Mouse (Mus musculus): ENCODE results near the gene Zyg11a.
"Not testable (repeated sequence)": the region's sequence is repeated elsewhere in the genome, so short reads cannot be mapped to it uniquely, and the experiment has no call there.

The Zyg11a gene

DNA sequence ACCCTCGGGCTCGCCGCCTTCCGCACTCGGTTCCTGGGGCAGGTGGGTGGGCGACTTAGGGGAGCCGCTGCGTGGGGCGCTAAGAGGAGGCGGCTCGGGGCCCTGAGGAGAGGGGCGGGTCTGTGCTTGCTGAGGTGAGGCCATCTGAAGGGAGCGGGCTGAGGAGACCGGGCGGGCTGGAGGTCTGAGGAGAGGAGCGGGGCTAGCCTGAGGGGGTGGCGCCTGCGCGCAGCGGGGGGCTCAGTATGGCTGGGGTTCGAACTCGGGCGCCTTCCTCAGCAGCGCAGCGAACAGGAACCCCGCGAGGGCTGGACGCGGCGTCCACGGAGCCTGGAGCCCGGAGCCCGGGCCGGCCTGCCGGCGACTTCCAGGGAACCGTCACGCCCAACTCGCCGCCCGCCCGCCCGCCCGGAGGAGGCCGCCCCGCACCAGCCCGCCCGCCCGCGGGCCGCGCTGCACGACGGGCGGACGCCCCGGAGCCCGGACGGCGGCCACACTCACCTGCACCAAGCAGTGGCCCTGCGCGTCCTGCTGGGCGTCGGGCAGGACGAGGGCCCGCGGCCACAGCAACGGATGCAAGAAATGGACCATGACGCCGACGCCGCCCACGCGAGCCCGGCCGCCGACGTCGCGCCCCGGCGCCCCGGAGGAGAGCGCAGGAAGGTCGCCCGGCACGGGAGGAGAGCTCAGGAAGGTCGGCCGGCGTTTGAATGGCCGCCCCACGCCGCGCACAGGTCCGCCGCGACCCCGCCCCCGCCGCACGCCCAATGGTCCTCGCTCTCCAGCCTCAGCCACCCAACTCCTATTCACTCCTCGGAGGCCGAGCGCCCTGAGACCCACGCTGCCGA is at the start of gene Zyg11a:
Zyg11a (minus strand) TSS at position 717 of the 848 bp plus-strand sequence.
- no peak for DNase-seq (ENCODE audit: low spot score)

DNA sequence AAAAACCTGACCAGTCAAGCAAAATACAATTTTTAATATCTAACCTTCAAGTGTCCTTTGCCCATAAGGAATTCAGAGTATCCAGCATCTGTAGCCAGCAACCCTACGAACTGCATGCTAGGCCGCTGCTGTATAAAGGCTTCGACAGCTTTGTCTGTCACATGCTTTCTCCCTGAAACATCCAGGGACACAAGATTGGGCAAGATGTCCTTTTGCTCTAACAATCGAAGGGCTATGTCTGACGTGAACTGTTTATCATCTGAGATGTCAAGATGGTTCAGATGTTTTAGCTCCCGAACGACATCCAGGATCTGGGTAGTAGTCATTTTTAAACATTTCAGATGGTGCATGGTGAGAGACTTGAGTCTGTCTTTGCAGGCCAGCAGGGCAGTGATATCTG is 47.9 kb upstream of the Zyg11a start:
- DNase-seq (ENCODE audit: low spot score): no peak

DNA sequence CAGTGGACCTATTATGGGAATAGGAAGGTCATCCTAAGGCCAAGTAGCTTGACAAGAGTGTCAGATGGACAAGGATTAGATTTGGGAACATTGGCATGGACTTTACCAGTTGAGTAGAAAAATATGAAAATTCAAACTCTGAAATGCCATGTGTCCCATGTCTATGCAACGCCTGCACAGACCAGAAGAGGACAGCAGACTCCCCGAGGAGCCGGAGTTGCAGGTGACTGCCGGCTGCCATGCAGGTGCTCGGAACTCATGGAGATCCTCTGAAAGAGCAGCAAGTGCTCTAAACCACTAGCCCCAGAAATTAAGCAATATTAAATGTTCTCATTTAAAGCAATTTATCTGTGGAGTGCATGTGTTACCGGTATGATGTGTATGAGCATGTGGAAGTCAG is 35.5 kb upstream of the Zyg11a start:
- no peak for DNase-seq (ENCODE audit: low spot score)

DNA sequence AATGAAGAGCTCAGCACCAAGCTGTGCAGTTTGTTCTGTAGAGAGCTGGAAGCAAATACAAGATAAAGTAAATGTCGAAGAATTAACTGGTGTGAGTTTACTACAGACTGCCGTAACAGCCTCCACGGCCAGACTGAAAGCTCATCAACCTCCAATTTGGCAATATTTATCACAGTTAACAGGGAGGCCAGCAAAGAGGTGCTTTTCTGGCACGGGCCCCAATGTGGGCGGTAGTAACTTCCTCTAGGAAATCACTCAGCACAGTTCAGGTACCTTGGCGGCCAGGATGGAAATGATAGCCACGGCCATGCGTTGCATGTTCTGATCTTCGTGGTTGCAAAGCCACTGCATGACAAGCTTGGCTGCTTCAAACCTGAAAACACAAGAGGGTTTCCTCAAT is 32.7 kb upstream of the Zyg11a start:
- no peak for DNase-seq (ENCODE audit: low spot score)

DNA sequence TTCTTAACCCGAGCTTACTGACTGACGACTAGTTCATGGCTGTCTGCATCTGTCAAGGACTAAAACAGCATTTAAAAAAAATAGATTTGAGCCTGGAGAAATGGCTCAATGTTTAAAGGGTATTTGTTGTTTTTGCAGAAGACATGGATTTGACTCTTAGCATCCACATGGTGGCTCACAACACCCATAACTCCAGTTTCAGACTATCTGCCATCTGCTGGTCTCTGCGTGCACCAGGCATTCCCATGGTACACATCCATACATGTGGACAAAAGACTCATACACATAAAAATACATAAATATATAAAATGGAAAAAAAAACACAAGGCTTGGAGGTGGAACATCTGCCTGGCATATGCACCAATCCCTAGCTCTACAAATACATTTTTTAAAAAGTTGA is 31.5 kb upstream of the Zyg11a start:
- DNase-seq (ENCODE audit: low spot score): no peak

DNA sequence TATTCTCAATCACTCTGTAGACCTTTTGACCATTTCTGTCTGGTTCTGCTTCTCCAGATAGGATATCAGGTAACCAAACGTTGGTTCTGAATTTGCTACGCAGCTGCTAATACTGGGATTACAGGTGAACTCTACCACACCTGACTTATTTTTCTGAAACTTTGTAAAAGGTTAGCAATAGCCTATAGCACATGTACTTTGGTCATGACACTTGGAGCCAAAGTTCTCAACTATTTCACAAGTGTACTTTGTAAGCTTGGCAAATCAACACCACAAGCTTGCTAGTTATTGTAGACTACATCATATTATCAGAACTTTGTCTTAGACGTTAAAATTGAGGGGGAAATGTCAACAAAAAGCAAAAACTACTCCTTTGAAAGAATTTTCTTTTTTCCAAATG is 15.8 kb upstream of the Zyg11a start:
- DNase-seq (ENCODE audit: low spot score): no peak

DNA sequence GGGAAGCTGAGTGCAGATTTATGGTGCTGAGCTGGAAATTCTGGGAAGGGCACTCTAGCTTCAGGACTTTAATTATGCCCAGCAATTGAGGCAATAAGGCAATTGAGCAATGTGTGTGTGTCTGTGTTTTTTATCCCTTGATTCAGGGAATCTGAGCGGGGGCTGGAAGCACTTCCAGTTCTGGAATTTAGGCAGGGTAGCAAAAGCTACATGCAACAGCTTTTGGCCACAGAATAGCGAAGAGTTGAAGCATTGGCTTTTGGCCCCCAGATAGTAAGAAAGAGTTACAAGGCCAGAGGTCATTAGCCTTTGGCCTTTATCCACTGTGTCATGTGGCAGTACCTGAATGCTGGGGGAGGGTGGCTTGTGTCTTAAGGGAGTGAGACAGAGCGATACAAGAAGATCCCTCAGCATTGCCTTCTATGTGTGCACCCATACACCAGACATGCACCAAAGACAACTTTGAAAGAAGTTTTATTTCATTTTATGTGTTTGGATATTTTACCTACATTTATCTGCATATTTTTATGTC is 7.6 kb upstream of the Zyg11a start:
- DNase-seq (ENCODE audit: low spot score): no peak

DNA sequence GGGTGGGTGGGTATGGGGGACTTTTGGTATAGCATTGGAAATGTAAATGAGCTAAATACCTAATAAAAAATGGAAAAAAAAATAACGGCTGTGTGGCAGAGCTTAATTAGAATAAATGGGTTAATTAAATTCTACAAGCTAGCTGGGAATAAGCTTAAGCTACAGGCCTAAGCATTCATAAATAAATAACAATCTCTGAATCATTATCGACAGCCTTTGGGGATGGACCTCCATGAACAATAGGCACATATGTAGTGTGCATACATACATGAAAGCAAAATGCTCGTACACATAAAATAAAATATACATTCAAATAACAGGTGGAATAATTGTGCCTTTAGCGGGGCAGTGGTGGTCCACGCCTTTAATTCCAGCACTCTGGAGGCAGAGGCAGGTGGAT is 4.7 kb upstream of the Zyg11a start:
- no peak for DNase-seq (ENCODE audit: low spot score)

DNA sequence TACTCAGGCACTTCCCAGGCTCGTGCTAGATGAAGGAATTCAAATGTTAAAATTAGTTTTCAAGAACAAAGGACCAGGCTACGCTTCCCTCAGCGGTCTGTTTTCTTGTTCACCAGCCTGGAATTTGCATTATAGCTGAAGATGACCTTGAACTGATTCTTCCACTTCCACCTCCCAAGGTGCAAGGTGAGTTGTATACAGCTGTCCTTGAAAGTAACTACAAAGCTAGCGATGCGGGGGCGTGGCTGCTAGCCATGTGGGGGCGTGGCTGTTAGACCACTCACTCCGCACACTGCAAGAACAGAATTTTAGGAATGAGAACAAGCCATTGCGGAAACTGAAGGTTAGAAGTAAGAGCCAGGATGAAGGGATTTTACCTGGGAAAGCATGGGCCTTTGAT is 1.2 kb upstream of the Zyg11a start:
- no peak for DNase-seq (ENCODE audit: low spot score)

DNA sequence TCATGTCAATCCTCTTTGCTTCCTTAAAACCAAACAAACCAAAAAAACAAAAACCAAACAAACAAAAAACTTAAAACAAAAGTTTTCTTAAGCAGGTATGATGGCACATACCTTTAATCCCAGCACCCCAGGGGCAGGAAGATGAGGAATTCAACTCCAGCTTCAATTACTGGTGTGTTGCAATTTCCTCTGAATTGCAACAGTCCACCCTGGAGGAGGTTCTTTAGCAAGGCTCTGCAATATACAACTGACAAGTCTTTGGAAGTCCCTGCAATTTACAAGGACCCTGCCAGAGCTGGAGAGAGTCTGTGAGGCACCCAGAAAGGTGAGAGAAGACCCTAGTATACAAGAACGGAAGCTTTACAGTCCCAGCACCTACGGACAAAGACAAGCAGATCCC is 4.8 kb downstream of the Zyg11a start:
- no peak for DNase-seq (ENCODE audit: low spot score)

DNA sequence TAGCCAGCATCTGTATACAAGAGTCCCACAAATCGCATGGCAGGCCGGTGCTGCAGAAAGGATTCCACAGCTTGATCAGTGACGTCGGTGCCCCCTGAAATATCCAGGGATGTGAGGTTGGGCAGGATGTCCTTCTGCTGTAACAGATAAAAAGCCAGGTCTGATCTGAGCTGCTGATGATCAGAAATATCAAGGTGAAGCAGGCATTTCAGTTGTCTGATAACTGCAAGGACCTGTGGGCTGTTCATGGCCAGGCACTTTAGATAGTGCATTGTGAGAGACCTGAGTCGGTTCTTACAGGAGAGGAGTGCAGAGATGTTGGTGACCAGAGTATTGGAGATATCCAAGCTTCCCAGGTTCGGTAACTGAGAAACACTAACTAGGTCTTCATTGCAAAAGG is 13.2 kb downstream of the Zyg11a start:
- DNase-seq (ENCODE audit: low spot score): no peak

DNA sequence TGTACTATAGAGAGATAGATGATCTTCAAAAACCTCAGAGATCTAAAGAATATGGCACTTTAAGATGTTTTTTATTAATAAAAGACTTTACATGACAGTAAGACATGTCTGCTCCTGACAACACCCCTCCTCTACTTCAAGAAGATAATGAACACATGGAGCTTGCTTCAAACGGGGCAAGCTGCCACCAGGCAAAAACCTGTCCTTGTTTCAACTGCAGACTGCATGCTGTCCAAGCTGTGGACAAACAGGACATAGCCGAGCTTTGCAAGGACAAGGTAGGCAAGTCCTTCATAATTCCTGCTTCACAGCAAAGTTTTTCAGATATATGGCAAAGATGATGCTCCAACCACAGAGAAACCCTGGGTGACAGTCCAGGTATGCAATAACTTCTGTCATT is 18.6 kb downstream of the Zyg11a start:
- DNase-seq (ENCODE audit: low spot score): no peak

DNA sequence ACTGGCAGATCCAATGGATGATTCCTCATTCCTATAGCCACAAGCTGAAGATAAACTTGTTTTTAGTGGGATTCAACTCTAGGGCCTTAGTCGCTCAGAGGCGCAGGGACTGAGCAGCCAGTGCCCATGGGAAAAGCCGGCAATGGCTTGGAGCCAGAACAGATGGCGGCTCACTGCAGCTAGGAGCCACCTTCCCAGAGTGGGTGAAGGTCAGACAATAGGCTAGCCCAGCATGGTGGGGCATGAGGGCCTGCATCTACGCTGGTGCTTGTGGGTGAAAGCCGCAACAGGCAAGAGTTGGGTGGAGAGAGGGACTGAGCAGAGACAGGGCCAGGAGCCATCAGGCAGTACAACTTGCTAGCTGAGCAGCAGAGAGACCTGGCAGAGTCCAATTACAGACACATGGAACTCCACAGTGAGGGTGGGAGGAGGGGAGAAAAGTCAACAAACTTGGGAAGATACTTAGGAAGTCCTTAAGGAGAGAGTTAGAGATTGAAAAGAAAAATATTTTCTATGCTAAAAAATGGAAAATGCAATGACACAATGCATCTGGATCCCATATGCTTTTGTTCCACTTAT is 21.5 kb downstream of the Zyg11a start:
- DNase-seq (ENCODE audit: low spot score): no peak

DNA sequence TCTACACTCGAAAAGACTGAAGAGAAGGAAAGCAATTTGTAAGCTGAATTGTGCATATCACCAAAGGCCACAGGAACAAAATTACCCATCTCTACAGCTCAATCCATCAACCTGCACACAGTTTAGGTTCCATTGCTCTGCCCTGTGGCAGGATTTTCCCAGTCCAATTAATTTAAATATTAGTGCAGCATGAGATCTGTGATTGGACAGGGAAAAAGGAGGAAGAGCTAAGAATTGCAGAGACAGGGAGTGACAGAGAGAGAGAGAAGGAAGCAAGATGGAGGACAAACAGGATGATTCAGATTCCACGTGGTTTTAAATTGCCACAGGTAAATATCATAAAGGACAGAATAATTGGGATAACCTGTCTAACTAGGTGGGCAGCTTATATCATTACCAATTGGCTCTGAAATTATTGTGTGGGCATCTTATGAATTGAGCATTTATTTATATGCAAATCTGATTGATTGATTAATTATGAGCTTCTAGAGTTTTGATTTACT is 25.0 kb downstream of the Zyg11a start:
- no peak for DNase-seq (ENCODE audit: low spot score)

DNA sequence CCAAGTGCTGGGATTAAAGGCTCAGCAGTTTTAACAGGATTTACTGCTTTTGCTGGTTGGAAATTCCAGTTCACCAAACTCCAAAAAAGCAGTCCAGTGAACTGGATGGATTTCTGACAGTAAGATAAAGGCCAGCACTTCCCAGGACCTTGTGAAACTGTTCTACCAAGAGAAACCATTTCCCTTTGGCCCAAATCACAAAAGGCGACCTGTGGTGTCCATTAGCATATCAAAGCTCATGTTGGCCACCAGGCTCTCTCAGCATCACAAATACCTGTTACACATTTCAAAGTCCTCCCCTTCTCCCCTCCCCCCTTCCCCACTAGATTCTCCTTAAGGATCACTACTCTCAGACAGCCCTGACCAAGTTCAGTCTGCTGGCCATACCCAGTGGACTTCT is 35.6 kb downstream of the Zyg11a start:
- no peak for DNase-seq (ENCODE audit: low spot score)

DNA sequence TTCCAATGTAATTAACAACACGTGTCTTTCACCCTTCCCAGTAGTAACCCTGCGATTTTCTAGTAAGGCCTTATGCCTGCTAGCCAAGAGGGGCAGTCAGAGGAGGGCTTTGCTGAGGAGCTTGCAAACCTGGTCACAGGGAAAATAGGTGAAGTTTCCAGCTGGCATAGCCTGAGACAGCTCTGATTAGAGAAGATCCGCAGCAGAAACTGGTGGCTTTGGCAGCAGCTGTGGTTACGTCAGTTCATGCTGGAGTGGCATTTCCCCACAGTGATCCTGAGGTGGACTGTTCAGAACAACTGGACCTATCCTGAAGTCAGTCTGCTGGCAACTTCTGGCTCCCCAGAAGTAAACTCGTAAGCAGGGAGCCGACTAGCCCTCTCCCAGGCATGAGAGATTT is 49.8 kb downstream of the Zyg11a start:
- DNase-seq (ENCODE audit: low spot score): no peak

DNA sequence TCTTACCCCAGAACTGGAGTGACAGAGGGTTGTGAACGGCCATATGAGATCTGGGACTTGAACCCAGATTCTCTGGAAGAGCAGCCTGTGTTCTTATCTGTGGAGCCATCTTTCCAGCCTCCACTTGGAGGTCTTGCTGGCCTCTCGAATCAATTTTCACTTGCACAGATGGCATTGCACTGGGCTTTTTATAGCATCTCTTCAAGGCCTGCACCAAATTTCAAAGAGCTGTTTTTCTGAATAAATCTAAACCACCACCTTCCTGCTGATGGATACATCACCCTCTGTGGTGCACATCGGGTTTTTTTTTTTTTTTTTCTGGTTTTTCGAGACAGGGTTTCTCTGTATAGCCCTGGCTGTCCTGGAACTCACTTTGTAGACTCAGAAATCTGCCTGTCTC is 51.0 kb downstream of the Zyg11a start:
- DNase-seq (ENCODE audit: low spot score): no peak

DNA sequence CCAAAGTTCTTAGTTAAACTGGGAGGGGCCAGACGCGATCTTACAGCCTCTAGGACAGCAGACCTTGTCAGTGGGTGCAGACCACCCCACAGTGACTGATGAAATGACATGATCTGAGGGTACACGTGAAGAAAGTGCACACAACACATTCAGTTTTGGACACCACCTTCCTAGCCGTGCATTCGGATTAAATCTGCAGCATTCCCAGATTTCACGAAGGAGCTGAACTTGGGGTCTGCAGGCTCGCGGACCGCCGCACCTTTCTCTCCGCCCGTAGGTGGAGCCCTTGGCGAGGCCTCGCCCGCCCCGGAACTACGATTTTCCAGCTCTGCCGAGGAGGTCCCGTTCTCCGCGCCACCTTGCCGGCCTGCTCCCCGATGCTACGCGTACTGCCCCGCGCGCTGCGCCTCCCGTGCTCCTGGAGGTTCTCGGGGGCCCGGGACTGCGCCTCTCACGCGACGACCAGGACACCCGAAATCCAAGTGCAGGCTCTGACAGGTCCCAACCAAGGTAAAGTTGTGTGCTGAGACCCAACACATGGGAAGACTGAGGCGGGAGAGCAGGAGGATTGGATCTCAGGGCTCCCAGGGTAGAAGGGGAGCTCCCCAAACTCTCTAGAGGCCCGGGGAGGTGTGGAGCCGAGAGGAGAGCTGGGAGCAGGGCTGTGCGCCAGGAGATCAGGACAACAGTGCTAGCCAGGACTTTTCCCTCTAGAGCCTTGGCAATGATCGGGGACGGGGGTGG is 52.5 kb downstream of the Zyg11a start, which contains the start of gene Echdc2:
Echdc2 (plus strand) TSS at position 286 of the 744 bp plus-strand sequence.
- DNase-seq (ENCODE audit: low spot score): no peak

DNA sequence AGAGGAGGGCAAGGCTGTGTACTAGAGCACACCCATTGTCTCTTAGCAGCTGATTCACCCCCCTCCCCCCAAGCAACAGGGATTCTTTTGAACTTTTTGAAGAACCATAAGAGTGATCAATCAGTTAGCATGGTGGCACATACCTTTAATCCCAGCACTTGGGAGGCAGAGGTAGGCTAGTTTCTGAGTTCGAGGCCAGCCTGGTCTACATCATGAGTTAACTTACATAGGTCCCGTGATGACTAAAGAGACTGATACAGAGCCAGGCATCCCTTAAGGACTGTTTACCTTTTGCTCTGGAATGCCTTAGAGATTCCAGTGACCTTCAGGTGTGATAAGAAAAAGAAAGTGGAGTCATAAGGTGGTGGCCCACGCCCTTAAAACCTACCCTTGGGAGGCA is 54.6 kb downstream of the Zyg11a start:
- no peak for DNase-seq (ENCODE audit: low spot score)

DNA sequence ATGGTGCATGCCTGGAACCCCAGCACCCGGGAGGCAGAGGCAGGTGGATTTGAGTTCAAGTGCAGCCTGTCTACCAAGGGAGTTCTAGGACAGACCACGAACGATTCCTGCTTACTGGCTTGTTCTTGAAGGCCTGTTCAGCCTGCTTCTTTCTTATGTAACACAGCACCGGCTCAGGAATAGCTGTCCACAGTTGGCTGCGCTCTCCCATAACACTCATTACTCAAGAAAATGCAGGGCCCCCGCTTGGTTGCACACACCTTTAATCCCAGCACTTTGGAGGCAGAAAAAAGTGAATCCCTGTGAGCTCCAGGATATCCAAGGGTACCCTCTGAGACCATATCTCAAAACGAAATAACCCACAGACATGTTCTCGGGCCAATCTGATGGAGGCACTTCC is 55.9 kb downstream of the Zyg11a start:
- DNase-seq (ENCODE audit: low spot score): no peak

DNA sequence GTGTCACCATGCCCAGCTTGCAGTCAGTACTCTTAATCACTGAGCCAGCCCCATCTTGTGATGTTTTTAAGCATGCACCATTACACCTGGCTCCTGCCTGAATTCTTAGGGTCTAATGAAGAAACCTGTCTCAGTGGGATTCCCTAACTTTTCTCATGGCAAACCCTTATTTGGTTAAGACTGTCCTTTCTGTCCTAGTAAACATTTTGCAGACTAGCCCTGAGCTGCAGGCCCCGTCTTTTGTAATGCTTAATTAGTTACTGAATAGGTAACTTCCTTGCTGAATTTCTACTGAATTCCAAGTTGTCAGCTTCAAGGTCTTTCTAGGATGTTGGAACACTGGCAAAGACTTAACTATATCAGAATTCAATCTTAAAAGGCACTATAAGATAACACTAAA is 62.7 kb downstream of the Zyg11a start:
- not testable (repeated sequence) for DNase-seq (ENCODE audit: low spot score)

DNA sequence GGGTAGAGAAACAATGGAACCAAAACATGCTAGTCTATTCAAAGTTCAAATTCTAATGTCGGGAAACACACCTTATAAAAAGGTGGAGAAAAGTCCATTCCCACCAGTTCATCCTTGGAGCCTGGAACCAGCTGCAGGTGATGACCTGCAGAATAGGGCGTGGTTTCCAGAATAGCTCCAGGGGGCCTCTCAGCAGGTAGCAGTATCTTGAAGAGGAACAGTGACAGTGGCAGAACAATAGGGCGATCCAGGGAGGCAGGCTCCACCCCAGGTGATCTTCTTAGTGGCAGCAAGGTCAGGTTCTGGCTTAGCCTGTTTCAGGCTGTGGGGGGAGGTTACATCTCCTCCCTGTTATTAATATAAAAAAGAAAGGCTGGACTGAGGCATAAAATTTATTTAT is 72.3 kb downstream of the Zyg11a start:
- not testable (repeated sequence) for DNase-seq (ENCODE audit: low spot score)

DNA sequence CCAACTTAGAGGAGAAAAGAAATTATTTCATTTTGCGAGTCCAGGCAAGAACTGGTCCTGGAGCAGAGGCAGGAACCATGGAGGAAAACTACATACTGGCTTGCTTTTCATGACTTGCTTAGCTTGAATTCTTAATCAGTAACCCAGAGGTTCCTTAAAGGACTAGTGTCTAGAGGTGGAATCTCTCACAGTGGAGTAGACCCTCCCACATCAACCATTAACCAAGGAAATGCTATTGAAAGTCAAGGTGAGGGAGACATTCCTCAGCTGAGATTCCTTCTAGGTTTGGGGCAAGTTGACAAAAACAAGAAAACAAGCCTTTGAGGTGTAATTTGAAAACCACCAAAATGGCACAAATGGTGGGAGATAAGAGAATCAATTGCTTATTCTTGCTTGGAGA is 73.0 kb downstream of the Zyg11a start, which contains the start of gene Scp2:
Scp2 (minus strand) TSS at position 119 of the 400 bp plus-strand sequence.
- no peak for DNase-seq (ENCODE audit: low spot score)

Measured in c-Kit-positive CD71-positive TER-119-positive erythroid progenitor cells, embryonic 14.5 days (primary cell).